Mouse (Mus musculus): ENCODE measurements around the gene 2610008E11Rik.

- TF ChIP-seq CTCF (IDR thresholded peaks at IDR 0.05; ENCODE audit: low read depth), result no peak
- no peak for TF ChIP-seq EP300 (IDR thresholded peaks at IDR 0.05; ENCODE audit: low read depth)
These were observed 69.0 kb downstream of the 2610008E11Rik start, which contains the start of gene Olfr57 for GRCm38 (mm10) chr10:79028441-79028840.
